Mouse (Mus musculus): ENCODE results near the gene Abcd3.

The Abcd3 gene

DNA sequence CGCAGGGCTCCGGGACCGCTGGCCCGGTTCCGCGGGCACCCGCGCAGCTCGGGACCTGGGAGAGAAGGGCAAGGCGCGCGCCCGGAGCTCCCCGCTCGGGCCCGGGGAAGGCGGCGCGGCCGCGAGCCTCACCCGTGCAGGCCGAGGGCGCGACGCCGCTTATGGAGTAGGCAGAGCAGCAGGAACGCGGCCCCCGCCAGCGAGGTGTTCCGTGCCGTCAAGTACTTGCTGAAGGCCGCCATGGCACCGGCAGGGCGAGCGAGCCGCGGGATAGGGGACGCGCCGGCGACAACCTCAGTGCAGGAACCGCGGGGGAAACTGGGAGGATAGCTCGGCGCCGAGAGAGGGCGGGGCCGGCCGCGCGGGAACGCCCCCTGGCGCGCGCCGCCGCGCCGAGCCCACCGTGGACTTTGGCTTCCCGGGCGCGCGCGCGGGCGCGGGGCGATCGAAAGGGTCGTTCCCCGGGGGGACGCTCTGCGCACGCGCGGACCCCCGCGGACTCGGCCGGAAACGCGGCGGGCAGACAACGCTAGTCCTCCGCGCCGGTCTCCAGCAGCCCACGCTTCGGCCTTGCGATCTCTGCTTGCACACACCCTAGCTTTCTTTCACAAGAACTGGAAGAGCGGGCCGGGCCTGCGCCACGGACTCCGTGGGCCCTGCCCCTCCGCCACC, at the start of gene Abcd3:
TSS of gene Abcd3 (minus strand) at position 426 of the 672 bp plus-strand sequence.
- peak; percentile 95 for DNase-seq (ENCODE audit: low spot score)

GRCm38 (mm10) chr3:121859142-121859541, 44.0 kb upstream of the Abcd3 start:
- DNase-seq (ENCODE audit: low spot score), result peak; percentile 72

DNA sequence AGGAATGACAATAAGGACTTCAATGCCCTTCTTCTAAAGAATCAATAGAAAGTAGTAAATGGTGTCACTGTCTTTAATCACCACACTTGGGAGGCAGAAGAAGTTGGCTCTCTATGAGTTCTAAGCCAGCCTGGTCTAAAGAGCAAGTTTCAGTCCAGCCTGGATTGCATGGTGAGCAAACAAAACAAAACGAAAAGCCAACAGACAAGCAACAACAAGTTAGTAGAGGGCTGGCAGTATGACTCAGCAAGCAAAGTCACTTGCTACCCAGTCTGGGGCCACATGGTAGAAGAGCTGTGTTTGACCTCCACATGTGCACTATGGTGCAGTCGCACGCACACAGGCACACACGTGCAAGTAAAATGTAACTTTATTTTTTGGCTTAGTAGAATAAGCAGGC, 41.0 kb upstream of the Abcd3 start:
- DNase-seq (ENCODE audit: low spot score), result no peak

DNA sequence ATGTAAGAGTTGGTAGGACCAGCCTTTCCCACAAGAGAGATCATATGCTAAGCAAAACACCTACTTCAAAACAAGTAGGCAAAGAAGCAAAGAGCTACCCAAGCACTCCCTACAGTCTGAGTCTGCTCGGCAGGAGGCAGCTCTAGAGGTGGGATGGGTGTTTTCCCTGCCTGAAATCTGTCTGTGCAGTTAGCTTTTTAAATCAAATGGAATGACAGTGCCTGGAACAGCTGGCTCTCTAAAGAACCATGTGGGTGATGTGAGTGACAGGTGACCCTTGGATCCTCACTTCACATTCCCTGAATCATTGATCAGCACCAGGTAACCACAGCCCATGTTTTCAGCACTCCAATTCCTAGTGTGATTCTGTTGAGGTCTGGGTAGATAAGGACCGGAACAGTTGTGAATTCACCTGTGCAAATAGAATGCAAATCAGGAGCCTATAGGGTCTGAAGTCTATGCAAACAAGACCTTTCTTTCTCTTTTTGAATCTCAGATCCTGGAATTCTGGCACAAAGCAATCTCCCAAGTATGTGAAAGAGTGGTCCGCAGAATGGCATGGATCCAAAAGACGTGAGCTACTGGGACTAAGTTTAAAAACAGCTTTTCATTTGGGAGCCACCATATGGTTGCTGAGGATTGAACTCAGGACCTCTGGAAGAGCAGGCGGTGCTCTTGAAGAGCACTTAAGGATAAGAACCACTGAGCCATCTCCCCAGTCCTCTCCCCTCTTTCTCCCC, 38.8 kb upstream of the Abcd3 start:
- no peak for DNase-seq (ENCODE audit: low spot score)

GRCm38 (mm10) chr3:121852074-121852826, 37.1 kb upstream of the Abcd3 start:
- DNase-seq (ENCODE audit: low spot score), result no peak

DNA sequence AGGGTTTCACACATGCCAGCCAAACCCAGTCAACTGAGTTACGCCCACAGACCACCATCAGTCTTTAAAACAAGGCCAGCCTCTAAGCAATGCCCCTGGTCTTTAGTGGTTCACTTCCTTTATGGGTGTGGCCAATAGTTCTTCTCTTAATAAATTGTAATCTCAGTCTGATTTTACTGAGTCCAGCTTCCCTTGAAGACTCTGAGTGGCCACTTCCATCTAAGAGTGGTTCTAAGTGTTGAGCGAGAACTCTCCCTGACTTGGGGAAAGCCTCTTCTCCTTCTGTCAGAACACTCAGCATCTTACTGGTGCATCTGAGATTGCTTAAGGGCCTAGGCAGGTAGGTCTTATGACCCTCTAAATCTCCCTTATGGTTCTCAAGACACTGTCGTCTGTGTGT, 35.9 kb upstream of the Abcd3 start:
- no peak for DNase-seq (ENCODE audit: low spot score)

GRCm38 (mm10) chr3:121850381-121850780, 35.3 kb upstream of the Abcd3 start:
- DNase-seq (ENCODE audit: low spot score), result no peak

GRCm38 (mm10) chr3:121847296-121847695, 32.2 kb upstream of the Abcd3 start:
- no peak for DNase-seq (ENCODE audit: low spot score)

GRCm38 (mm10) chr3:121844658-121845057, 29.6 kb upstream of the Abcd3 start:
- no peak for DNase-seq (ENCODE audit: low spot score)

- no peak for DNase-seq (ENCODE audit: low spot score)
These were observed 28.9 kb upstream of the Abcd3 start for GRCm38 (mm10) chr3:121844013-121844412.

- DNase-seq (ENCODE audit: low spot score), result no peak
These were observed 28.2 kb upstream of the Abcd3 start for GRCm38 (mm10) chr3:121843254-121843653.

DNA sequence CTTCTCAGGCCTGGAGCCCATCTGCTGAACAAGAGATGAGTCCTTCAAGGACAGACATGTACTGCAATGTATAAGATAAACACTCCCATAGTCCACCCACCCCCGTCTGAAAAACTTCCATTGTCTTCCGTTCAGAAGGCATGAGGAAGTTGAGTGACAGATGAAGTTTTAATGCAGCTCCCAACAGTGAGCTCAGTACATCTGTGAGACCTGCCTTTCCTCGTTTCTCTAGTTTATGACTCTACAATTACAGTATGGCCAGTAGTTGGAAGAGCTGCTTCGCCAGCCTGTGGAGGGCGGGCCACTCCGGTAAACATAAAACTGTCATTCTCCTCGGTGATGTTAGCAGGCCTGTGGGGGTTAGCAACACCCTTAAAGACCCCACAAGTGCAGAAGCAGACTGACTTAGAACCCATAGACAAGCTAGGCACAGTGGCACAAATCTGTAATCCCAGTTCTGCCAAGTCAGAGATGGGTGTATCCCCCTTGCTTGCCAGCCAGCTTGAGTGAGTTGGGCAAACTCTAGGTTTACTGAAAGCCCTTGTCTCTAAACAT, 27.3 kb upstream of the Abcd3 start:
- DNase-seq (ENCODE audit: low spot score), result no peak

DNA sequence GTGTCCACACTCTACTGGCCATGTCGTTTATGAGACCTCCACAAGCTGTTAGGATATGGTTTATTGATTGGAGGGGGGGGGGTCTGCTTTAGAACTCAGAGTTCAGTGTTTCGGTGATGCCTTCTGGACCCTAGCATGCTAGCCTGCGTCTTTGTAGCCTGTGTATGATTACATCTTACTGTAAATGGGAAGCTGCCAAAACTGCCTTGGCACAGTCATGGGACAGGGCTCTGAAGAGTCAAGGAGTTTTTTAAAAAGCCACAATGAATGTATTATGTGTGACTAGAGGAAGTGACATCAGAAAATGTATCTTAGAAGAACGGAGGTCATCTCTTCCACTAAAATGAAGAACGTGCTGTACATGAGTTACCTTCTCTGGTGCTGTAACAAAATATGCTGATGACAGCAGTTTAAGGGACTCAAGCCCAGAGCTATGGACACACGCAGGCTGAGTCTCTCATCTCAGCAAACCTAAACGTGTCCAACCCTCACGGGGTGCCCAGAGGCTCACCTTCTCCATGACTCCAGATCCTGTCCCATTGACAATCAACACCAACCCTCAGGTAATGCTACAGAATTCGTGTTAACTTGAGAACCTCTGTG, 26.4 kb upstream of the Abcd3 start:
- no peak for DNase-seq (ENCODE audit: low spot score)

GRCm38 (mm10) chr3:121840351-121840750, 25.2 kb upstream of the Abcd3 start:
- no peak for DNase-seq (ENCODE audit: low spot score)

DNA sequence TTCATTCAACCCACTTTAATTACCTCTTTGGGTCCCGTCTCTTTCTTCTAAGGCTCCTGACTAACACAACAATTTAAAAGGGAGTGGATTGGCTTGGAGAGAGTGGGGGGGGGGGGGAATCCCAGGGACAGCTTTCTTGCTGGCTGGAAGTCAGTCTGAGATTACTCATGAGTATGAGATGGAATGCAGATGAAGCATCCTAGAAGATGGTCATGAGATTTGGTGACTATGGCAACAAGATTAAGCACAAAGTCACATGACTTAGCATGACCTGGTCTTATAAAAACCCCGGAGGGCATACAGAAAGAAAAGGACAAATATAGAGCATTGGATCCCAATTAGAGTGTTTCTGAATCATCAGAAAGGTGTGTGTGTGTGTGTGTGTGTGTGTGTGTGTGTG, 19.6 kb upstream of the Abcd3 start:
- no peak for DNase-seq (ENCODE audit: low spot score)

GRCm38 (mm10) chr3:121834250-121834649, 19.1 kb upstream of the Abcd3 start:
- no peak for DNase-seq (ENCODE audit: low spot score)

- no peak for DNase-seq (ENCODE audit: low spot score)
These were observed 10.0 kb upstream of the Abcd3 start for GRCm38 (mm10) chr3:121825092-121825491.

GRCm38 (mm10) chr3:121824319-121824718, 9.2 kb upstream of the Abcd3 start:
- no peak for DNase-seq (ENCODE audit: low spot score)

DNA sequence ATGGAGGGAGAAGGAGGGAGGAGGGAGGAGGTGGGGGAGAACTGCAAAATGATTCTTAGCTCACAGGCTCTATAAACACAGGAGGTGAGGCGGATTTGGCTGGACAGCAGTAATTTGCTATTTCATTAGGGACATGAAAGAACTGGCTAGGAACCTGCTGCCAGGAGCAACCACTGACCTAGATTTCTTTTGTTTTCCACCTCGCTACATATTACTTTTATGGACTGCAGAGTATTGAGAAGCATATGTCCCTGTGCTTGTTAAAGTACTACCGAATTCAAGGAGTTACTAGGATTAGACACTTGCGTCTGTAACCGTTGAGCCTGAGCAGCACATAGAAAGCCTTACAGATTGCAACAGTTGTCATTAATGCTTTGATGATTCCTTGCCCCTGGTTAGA, 7.5 kb upstream of the Abcd3 start:
- DNase-seq (ENCODE audit: low spot score), result no peak

- DNase-seq (ENCODE audit: low spot score), result peak; percentile 10
These were observed 6.5 kb upstream of the Abcd3 start for GRCm38 (mm10) chr3:121821559-121822143.

DNA sequence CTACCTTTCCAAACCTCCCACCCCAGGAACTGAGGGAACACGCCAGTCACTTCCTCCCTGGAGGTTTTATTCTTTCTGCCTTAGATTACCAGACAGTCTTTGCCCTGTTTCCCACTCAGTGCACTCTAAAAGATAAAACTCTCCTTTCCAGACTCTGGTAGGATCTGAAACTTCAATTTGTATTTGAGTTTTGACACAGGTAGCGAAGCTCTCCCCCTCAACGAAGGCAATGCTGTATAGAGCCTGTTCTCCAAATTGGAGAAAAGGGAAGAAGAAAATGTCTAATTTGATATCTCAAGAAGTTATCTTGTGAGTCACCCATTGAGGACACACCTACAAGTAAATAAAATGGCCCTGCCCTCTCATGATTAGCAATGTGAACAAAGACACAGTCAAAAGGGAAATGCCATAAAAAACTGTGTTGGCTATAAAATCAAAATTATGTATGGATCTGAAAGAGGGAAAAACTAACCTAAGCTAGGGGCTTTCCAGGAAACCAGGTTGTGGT, 4.6 kb upstream of the Abcd3 start:
- DNase-seq (ENCODE audit: low spot score), result no peak

Measured in embryo, embryonic 10.5 days (tissue).